Mouse (Mus musculus) thymus, adult 2 months (tissue): ENCODE results near the gene Ptges3.

ENCODE experiments used
- CTCF ChIP-seq: fragments of 200-500 bp; IDR thresholded peaks from 2 replicates; pipeline ENCODE4 v1.5.1; 2012; ENCODE audit warnings: mild to moderate bottlenecking, control low read depth, low read length, moderate library complexity, borderline replicate concordance; ENCODE audit not compliant: control insufficient read depth, poor library complexity, insufficient read depth; ENCODE audit errors: extremely low read depth
- POLR2A ChIP-seq: fragments of 200-500 bp; IDR thresholded peaks from 2 replicates; pipeline ENCODE4 v1.6.1; 2012; ENCODE audit warnings: mild to moderate bottlenecking, low read length, control low read depth, moderate library complexity; ENCODE audit not compliant: control insufficient read depth, poor library complexity, insufficient read depth; ENCODE audit errors: extremely low read depth

GRCm38 (mm10) chr10:128039167-128039566 lies 19.6 kb upstream of the Ptges3 start:
- TF ChIP-seq CTCF: no peak
- TF ChIP-seq POLR2A: no peak
